Mouse (Mus musculus): ENCODE measurements around the gene Gorasp1.

GRCm38 (mm10) chr9:119973869-119974520, 36.6 kb upstream of the Gorasp1 start:
- TF ChIP-seq CTCF (IDR thresholded peaks at IDR 0.05; ENCODE audit: low read depth): peak; percentile 75
- no peak for TF ChIP-seq EP300 (IDR thresholded peaks at IDR 0.05; ENCODE audit: low read depth)

Measured in liver, embryonic 14.5 days (tissue).